Mouse (Mus musculus) hindbrain, embryonic 13.5 days (tissue): Measurements from ENCODE around the gene Galnt16. TPM values are rescaled to one million over a fixed set of nuclear protein-coding genes. Genes with fewer than 3 reads are reported as not detected.
A peak's percentile ranks its signal among the peaks of the same experiment; 100 is the strongest.

Experiments
- ATAC-seq: fragments of 200-750 bp; cut with Nextera tagmentation; 2 replicates; pipeline ENCODE4 v1.8.0; 2017; ENCODE audit warnings: moderate TSS enrichment; ENCODE audit not compliant: low FRiP score
- H3K27ac ChIP-seq: fragments of 300-500 bp; sonication (generic); 2 replicates; pipeline ENCODE4 v1.5.1; 2015; ENCODE audit warnings: inconsistent platforms, mild to moderate bottlenecking, moderate library complexity
- H3K27me3 ChIP-seq: fragments of 300-500 bp; sonication (generic); 2 replicates; pipeline ENCODE4 v1.6.1; 2015; ENCODE audit warnings: mild to moderate bottlenecking, inconsistent platforms
- H3K36me3 ChIP-seq: fragments of 300-500 bp; sonication (generic); 2 replicates; pipeline ENCODE4 v1.6.1; 2015; ENCODE audit warnings: mild to moderate bottlenecking, inconsistent platforms
- H3K4me1 ChIP-seq: fragments of 300-500 bp; sonication (generic); replicated peaks from 2 replicates; pipeline ENCODE4 v1.6.1; 2015; ENCODE audit warnings: inconsistent platforms
- H3K4me2 ChIP-seq: fragments of 300-500 bp; sonication (generic); 2 replicates; pipeline ENCODE4 v1.6.1; 2015; ENCODE audit warnings: inconsistent platforms, mild to moderate bottlenecking, moderate library complexity
- H3K4me3 ChIP-seq: fragments of 300-500 bp; sonication (generic); 2 replicates; pipeline ENCODE4 v1.5.1; 2015; ENCODE audit warnings: mild to moderate bottlenecking, inconsistent platforms
- H3K9ac ChIP-seq: fragments of 300-500 bp; sonication (generic); 2 replicates; pipeline ENCODE4 v1.6.1; 2015; ENCODE audit warnings: mild to moderate bottlenecking, inconsistent platforms
- H3K9me3 ChIP-seq: fragments of 300-500 bp; sonication (generic); 2 replicates; pipeline ENCODE4 v1.6.1; 2016; ENCODE audit warnings: inconsistent platforms
- WGBS: fragments of 180-500 bp; shearing (Covaris S2); methylation state at CpG from one replicate; pipeline ENCODE4 v1.1.7; 2015; 5-methylcytosine and 5-hydroxymethylcytosine counted together
- polyA plus RNA-seq: library from polyadenylated mRNA; unstranded; fragments of >200 nt; fragmentation: Nextera tagmentation; extraction: Ambion mirVana; gene quantifications from 2 replicates; pipeline ENCODE4 v1.2.1, GENCODE M21; 2015

The Galnt16 gene
- polyA plus RNA-seq, 1 experiment from 2014 or later: 29.1 TPM

DNA sequence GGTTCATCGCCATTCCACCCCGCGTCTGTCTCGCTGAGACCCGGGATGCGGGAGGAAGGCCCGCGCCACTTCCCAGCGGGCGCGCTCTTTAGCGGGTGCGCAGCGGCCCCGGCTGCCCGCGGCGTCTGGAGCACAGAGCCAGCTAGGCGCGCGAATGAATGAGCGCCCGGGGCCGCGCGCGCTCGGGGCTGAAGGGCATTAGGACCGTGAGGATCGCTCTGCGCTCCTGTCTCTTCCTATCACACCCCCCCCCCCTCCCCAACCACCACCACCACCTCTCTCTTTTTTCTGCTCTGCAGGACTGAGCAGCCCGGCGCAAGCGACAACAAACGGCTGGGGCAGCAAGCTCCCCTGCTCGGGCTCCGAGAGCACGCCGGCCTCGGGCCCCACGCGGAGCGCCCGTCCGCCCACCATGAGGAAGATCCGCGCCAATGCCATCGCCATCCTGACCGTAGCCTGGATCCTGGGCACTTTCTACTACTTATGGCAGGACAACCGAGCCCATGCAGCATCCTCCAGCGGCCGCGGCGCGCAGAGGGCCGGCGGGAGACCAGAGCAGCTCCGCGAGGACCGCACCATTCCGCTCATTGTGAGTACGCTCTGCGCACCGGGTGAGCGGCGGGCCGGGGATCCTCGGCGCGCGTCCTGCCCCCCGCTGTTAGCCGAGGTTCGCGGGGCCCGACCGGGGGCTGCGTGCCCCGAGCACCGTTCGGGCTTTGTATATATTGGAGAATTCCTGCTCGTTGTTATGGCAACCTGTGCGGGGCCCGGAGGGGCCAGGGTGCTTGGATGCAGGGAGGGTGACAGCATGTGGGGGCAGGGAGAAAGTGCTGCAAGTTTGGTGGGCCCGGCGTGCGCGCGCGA, 912 bp downstream of the Galnt16 start:
- peaks cover 40% of the 10 kb centered on the region for H3K27me3 ChIP-seq
- peak; percentile 86 for ATAC-seq
- peak overlapping the region; percentile 94 for H3K27ac ChIP-seq
- no peaks in the 10 kb centered on the region for H3K36me3 ChIP-seq
- H3K9ac ChIP-seq: peak overlapping the region; percentile 86
- no peaks in the 10 kb centered on the region for H3K9me3 ChIP-seq
- H3K4me1 ChIP-seq: peaks cover 44% of the 10 kb centered on the region
- peak overlapping the region; percentile 86 for H3K4me3 ChIP-seq
- WGBS: under 1% methylated on average over 83 of the region's 90 CpGs
- peak overlapping the region; percentile 88 for H3K4me2 ChIP-seq

DNA sequence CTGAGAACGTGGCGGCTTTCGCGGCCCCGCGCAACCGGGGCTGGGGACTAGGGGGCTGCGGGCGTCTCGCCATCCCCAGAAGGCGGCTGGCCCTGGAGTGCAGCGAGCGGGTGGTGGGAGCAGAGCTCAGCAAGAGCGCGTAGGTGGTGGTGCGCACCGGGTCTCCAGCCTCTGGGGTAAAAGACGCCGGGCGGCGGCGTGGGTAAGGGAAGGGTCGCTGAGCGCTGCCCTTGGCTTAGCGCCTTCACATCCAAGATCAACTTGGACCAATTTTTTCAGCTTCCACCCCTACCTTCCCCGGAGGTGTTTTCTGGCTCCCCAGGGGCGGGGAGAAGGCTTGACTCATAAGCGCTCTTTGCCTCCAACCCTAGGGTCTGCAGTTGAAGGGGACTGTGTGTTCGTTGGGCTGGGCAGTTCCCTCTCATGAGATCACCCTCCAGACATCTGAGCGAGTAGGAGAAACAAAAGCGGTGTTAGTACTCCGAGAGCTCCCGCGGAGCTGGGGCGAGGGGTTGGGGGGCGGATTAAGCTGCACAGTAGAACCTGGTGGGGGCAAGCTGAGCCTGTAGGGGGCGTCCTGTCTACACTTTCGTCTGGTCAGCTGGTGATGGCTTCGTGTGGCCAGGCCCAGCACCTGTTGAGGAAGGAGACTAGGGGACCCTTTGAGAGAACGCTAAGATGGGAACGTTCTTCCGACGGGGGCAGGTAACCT, 1.7 kb downstream of the Galnt16 start:
- H3K4me2 ChIP-seq: peak overlapping the region; percentile 88
- H3K9me3 ChIP-seq: no peaks in the 10 kb centered on the region
- H3K27ac ChIP-seq: peak overlapping the region; percentile 94
- ATAC-seq: peak; percentile 58
- peak overlapping the region; percentile 86 for H3K4me3 ChIP-seq
- peak overlapping the region; percentile 86 for H3K9ac ChIP-seq
- WGBS: 1% methylated on average over 43 of the region's 43 CpGs
- H3K4me1 ChIP-seq: peaks cover 49% of the 10 kb centered on the region
- no peaks in the 10 kb centered on the region for H3K36me3 ChIP-seq
- H3K27me3 ChIP-seq: peaks cover 37% of the 10 kb centered on the region

DNA sequence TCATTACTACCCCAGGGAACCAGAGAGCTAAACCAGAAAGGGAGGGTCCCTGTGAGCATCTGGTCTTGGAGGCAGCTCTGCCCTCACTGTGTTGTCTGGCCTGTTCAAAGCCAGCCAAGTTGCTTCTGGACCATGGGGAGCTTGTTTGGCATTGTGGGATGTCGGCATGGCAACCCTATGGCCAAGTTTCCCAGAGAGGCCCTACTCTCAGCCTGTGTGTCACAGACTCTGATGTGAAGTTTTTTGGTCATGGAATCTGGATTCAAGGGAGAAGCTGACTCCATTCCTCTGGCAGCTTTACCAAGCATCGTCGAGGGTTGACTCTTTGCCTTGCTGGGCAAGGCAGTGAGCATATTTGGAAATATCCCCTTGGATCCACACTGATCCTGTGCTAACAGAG, 3.9 kb downstream of the Galnt16 start:
- no peak overlapping the region for H3K4me3 ChIP-seq
- peaks cover 65% of the 10 kb centered on the region for H3K4me1 ChIP-seq
- no peak overlapping the region for H3K4me2 ChIP-seq
- H3K9me3 ChIP-seq: no peaks in the 10 kb centered on the region
- no peaks in the 10 kb centered on the region for H3K36me3 ChIP-seq
- H3K27me3 ChIP-seq: peaks cover 18% of the 10 kb centered on the region
- no peak overlapping the region for H3K27ac ChIP-seq
- WGBS: 59% methylated on average over 3 of the region's 3 CpGs
- no peak overlapping the region for H3K9ac ChIP-seq
- ATAC-seq: no peak

DNA sequence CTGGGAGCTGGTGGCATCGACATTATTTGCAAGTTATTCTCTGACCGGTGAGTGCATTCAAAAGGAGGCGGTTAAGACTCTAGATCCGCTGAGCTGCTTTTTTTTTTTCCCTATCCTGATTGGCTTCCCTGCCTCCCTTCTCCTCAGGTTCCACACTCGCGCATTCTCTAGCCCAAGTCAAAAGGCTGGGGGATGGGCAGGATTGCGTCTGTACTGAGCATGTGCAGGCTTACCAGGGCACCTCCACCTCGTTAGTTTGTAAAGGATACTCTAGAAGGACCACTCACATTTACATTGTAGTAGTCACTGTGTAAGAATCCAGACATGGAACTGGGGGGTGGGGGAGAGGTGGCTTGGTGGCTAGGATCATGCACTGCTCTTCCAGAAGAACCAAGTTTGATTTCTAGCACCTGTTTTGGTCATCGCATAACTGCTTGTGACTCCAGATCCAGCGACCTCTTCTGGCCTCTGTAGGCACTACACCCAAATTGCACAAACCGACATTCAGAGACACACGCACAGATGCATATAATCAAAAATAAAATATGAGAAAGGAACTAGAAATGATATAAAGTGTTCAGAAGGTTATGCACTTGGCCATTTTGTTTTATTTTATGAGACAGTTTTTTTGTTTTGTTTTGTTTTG, 6.3 kb downstream of the Galnt16 start:
- Histone ChIP-seq H3K4me2 (no peak overlapping the region), H3K36me3 (no peaks in the 10 kb centered on the region), H3K27ac (no peak overlapping the region), H3K4me3 (no peak overlapping the region), H3K4me1 (peaks cover 70% of the 10 kb centered on the region), H3K9ac (no peak overlapping the region), H3K9me3 (no peaks in the 10 kb centered on the region), H3K27me3 (peaks cover 6% of the 10 kb centered on the region; the same call in 1 of the 2 replicates)
- ATAC-seq: no peak
- WGBS: 33% methylated on average over 12 of the region's 12 CpGs

DNA sequence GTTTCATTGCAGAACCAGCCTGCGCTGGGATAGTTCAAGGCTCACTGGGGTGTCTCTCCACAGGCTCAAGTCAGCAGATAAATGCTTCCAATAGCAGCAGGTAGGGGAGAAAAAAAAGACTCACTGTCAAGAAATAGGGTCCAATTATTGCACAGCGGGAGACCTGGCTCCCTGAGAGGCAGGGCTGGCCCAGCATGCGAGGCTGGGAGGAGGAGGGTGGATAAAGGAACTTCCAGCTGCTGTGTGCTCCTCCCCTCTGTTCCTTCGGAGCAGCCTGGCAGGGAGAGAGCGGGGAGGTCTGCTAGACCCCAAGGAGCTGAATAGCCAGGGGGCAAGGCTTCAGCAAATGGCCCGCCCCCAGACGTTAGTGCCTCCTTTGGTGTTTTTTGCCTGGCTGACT, 7.4 kb downstream of the Galnt16 start:
- whole genome bisulfite sequencing: 7% methylated on average over 7 of the region's 7 CpGs
- Histone ChIP-seq H3K27me3 (peaks cover 6% of the 10 kb centered on the region; the same call in 1 of the 2 replicates), H3K36me3 (no peaks in the 10 kb centered on the region), H3K4me2 (no peak overlapping the region), H3K27ac (peak overlapping the region; percentile 49), H3K4me1 (peaks cover 66% of the 10 kb centered on the region), H3K9ac (peak overlapping the region; percentile 49; the same call in 1 of the 2 replicates), H3K4me3 (no peak overlapping the region), H3K9me3 (no peaks in the 10 kb centered on the region)
- no peak for ATAC-seq

DNA sequence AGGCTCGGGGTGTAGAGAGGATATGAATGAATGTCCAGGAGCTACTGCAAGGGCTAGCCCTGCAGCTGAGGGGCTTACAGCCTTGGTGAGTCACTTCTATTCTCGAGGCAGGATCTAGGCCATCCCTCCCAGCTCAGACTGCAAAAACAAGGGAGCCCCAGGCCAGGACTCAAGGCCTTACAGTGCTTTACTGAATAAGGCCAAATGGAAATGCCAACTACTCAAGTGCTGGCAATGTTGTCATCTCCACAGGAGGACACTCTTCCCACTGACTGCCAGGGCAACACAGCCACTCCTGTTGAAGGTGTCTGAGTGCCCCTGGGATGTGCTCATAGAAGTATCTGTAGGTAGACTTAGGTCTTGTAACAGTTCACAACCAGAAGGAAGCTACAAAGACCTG, 8.4 kb downstream of the Galnt16 start:
- Histone ChIP-seq H3K27ac (no peak overlapping the region), H3K4me2 (no peak overlapping the region), H3K9ac (no peak overlapping the region), H3K36me3 (no peaks in the 10 kb centered on the region), H3K9me3 (no peaks in the 10 kb centered on the region), H3K4me1 (peaks cover 60% of the 10 kb centered on the region), H3K27me3 (no peaks in the 10 kb centered on the region), H3K4me3 (no peak overlapping the region)
- whole genome bisulfite sequencing: 83% methylated on average over 2 of the region's 2 CpGs
- no peak for ATAC-seq

DNA sequence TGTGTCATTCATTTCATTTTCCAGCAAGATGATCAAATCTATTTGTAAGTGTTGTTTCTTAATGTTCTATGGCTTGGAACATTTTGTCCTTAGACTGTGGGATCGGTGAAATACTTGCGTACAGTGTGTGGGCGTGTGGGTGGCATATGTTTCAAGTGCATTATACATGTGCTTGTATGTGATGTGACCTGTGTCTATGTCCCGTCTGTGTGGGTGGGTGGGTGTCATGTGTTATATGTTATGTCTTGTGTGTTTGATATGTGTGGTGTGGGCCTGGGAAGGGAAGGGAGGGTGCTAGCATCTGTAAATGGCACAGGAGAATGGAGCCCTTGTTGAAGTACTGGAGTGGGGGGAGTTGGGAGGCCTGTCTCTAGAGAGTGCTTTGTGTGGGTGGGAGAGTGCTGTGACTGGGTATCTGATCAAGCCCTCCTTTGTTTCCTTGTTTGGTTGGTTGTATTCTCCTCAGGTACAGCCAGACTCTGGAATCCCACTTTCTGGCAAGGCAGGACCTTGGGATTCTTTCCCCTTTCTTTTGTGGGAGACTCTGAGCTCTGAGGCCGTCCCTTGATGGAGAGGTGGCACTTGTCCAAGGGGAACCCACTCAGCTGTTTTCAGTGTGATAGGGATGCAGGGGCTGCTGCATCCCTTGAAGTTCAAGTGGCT, 9.8 kb downstream of the Galnt16 start:
- no peaks in the 10 kb centered on the region for H3K27me3 ChIP-seq
- ATAC-seq: peak; percentile 55; the same call in 1 of the 2 replicates
- peak overlapping the region; percentile 76 for H3K27ac ChIP-seq
- no peaks in the 10 kb centered on the region for H3K9me3 ChIP-seq
- no peak overlapping the region for H3K4me3 ChIP-seq
- H3K4me1 ChIP-seq: peaks cover 52% of the 10 kb centered on the region
- WGBS: 69% methylated on average over 5 of the region's 5 CpGs
- no peaks in the 10 kb centered on the region for H3K36me3 ChIP-seq
- H3K9ac ChIP-seq: no peak overlapping the region
- H3K4me2 ChIP-seq: no peak overlapping the region

DNA sequence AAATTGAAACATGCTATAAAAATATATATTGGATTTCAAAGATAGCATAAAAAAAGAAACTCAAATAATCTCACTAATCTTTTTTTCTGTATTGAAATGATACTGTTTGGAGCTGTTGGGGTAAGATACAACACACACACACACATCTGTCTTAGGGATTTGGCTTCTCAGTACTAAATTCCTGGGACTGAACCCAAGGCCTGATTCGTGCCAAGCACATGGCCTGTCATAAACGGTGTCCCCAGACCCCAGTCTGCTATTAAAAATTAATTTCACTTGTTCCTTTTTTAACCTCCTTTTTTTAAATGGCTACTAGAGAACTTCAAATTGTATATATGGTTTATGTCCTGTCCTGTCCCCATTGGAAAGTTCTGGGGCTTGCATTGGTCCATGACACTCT, 12.0 kb downstream of the Galnt16 start:
- WGBS: 72% methylated on average over 2 of the region's 2 CpGs
- Histone ChIP-seq H3K27me3 (no peaks in the 10 kb centered on the region), H3K4me2 (no peak overlapping the region), H3K27ac (peak overlapping the region; percentile 55; the same call in 1 of the 2 replicates), H3K4me1 (peaks cover 47% of the 10 kb centered on the region), H3K9ac (no peak overlapping the region), H3K9me3 (no peaks in the 10 kb centered on the region), H3K36me3 (no peaks in the 10 kb centered on the region), H3K4me3 (no peak overlapping the region)
- no peak for ATAC-seq

DNA sequence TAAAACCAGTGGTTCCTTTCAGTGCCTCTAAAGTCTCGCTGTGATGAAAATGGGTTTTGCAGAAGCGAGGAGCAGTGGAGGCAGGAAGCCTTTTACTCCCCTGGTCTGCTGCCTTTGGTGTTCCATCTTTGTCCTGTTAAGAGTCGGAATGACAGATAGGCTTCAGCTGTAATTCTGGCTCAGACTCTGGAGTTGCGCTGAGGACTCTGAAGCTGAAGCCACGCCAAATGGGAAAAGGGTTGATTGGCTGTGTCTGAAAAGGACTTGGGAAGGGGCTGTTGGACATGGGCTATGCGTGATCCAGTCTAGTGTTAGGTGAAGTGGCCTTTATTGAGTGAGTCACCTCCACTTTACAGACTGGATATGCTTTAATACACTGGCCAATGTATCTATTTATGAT, 12.6 kb downstream of the Galnt16 start:
- Histone ChIP-seq H3K4me1 (peaks cover 41% of the 10 kb centered on the region), H3K9ac (no peak overlapping the region), H3K27ac (peak overlapping the region; percentile 55; the same call in 1 of the 2 replicates), H3K9me3 (no peaks in the 10 kb centered on the region), H3K27me3 (no peaks in the 10 kb centered on the region), H3K4me3 (no peak overlapping the region), H3K36me3 (no peaks in the 10 kb centered on the region), H3K4me2 (no peak overlapping the region)
- ATAC-seq: no peak
- WGBS: 69% methylated on average over 6 of the region's 6 CpGs

DNA sequence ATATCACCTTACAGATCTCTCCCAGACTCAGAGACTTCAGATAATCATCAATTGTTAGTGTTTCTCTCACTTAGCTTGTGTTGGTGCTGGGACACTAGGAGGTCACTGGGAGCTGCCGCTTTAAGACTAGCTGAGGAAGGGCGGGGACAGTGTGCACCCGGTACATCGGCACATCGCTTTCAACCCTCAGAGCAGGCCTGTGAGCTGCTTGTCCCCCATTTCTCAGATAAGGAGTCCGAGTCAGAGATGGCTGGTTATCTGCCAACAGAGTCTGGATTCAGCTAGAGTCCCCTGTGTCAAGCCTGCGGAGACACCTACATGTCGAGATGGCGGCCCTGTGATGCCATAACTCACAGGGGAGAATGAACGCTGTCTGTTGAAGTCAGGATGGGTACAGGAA, 13.5 kb downstream of the Galnt16 start:
- Histone ChIP-seq H3K9ac (no peak overlapping the region), H3K4me2 (no peak overlapping the region), H3K4me1 (peaks cover 32% of the 10 kb centered on the region), H3K27ac (no peak overlapping the region), H3K9me3 (no peaks in the 10 kb centered on the region), H3K36me3 (no peaks in the 10 kb centered on the region), H3K4me3 (no peak overlapping the region), H3K27me3 (no peaks in the 10 kb centered on the region)
- no peak for ATAC-seq
- 82% methylated on average over 10 of the region's 10 CpGs for WGBS

DNA sequence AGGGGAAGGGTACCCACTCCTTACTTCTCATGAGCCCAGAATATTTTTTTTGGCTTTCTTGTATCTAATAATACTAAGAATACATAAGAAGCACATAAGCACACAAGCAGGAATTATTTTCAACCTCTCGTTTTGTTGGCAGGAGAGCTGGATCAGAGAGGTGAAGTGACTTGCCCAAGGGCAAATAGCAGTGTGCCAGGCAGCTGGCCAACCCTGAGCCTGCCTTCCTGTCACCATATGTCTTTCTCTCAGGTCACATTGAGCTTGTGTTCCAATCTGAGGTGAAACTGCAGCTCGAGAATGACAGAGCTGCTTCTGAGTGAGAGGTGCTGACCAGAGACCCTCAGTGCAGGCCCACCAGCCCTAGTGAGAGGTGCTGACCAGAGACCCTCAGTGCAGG, 15.8 kb downstream of the Galnt16 start:
- Histone ChIP-seq H3K27ac (no peak overlapping the region), H3K4me2 (no peak overlapping the region)
- 61% methylated on average over 2 of the region's 2 CpGs for WGBS

DNA sequence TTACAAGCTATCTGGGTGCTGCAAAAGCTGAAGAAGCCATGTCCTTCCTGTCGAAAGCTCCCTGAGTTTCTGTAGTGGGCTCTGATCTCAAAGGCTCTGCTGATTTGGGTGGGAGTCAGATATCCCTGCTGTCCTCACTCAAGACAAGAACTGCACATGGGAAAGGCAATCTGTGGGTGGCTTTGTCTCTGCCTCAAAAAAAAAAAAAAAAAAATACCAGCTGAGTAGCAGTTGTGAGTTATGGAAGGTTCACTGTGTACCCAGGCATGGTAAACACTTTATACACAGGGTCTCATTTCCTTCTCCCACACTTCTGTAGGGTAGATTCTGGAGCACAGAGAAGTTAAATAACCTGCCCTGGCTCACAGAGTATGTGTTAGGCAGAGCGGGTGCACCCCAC, 19.2 kb downstream of the Galnt16 start:
- Histone ChIP-seq H3K4me3 (no peak overlapping the region), H3K27me3 (no peaks in the 10 kb centered on the region), H3K36me3 (no peaks in the 10 kb centered on the region), H3K4me2 (no peak overlapping the region), H3K9ac (no peak overlapping the region), H3K9me3 (no peaks in the 10 kb centered on the region), H3K4me1 (peaks cover 7% of the 10 kb centered on the region; the same call in 1 of the 2 replicates), H3K27ac (no peak overlapping the region)
- no peak for ATAC-seq
- WGBS: 91% methylated on average over 2 of the region's 2 CpGs

More for the DNA sequence above, 15.8 kb downstream of the Galnt16 start:
- no peak overlapping the region for H3K9ac ChIP-seq
- H3K4me1 ChIP-seq: peaks cover 15% of the 10 kb centered on the region
- no peaks in the 10 kb centered on the region for H3K27me3 ChIP-seq
- no peaks in the 10 kb centered on the region for H3K9me3 ChIP-seq
- H3K4me3 ChIP-seq: no peak overlapping the region
- H3K36me3 ChIP-seq: no peaks in the 10 kb centered on the region
- ATAC-seq: no peak
